Mouse (Mus musculus): ENCODE data around the gene Gtdc1.

DNA sequence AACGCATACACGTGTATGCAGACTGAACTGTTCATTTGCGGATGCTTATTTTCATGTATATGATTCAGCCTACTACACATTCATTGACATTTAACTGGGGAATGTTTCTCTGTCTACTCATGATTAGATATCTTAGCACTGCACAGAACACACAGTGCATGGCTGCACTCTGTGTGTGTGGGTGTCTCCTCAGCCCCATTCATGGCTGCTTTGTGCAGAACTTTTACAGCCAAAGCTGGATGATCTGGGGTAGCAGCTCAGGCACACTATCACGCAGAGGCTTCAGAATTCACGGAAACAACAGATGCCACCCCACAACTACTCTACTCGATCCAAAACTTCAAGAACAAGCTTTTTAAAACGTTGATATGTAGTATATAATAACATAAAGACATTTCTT lies 263.4 kb downstream of the Gtdc1 start:
- TF ChIP-seq POLR2A (IDR thresholded peaks at IDR 0.05; ENCODE audit: extremely low read depth, insufficient read depth, low read length) = no peak
- no peak for TF ChIP-seq CTCF (IDR thresholded peaks at IDR 0.05; ENCODE audit: low read depth, low read length)
